Mouse (Mus musculus): ENCODE measurements around the gene Krt1. TPM values are rescaled to one million over a fixed set of nuclear protein-coding genes. Genes with fewer than 3 reads are reported as not detected.

Krt1 gene
- total RNA-seq (2014; rRNA removed) (18.3 and 45.5 TPM in 2 replicates), polyA plus RNA-seq (2015; fragmentation: Nextera tagmentation; extraction: Ambion mirVana) (20.0 and 22.7 TPM in 2 replicates)

GRCm38 (mm10) chr15:101850694-101851093 is at the start of gene Krt1:
Krt1 (minus strand) TSS chr15:101850794.
- Histone ChIP-seq H3K36me3 (ENCODE audit: insufficient read depth, low read length) (no peaks in the 10 kb centered on the region), H3K9ac (replicated peaks; ENCODE audit: low read length, poor library complexity, severe bottlenecking) (no peak within 1 kb of the TSS), H3K4me2 (ENCODE audit: low read depth, low read length, poor library complexity, severe bottlenecking) (no peak within 1 kb of the TSS), H3K4me3 (ENCODE audit: low read depth, low read length) (no peak within 1 kb of the TSS), H3K27me3 (ENCODE audit: insufficient read depth, low read length) (peaks cover 4% of the 10 kb centered on the region; the same call in 1 of the 2 replicates), H3K27ac (ENCODE audit: low read depth, low read length) (no peak within 1 kb of the TSS), H3K9me3 (ENCODE audit: low read length) (no peaks in the 10 kb centered on the region), H3K4me1 (ENCODE audit: insufficient read depth, low read length) (peaks cover 4% of the 10 kb centered on the region; the same call in 1 of the 2 replicates)
- DNase-seq (ENCODE audit: low spot score) (no peak), ATAC-seq (ENCODE audit: low FRiP score) (no peak)
- WGBS: 86% methylated on average over 6 of the region's 6 CpGs
- TF ChIP-seq CTCF (IDR thresholded peaks at IDR 0.05): no peak

GRCm38 (mm10) chr15:101895216-101895615 is 44.6 kb upstream of the Krt1 start:
- no peak overlapping the region for H3K4me3 ChIP-seq (ENCODE audit: low read depth, low read length)
- ATAC-seq (ENCODE audit: low FRiP score): no peak
- TF ChIP-seq CTCF (IDR thresholded peaks at IDR 0.05): no peak
- 94% methylated on average over 4 of the region's 4 CpGs for WGBS
- H3K9ac ChIP-seq (replicated peaks; ENCODE audit: low read length, poor library complexity, severe bottlenecking): no peak overlapping the region
- no peak for DNase-seq (ENCODE audit: low spot score)
- H3K4me1 ChIP-seq (ENCODE audit: insufficient read depth, low read length): no peaks in the 10 kb centered on the region
- no peaks in the 10 kb centered on the region for H3K9me3 ChIP-seq (ENCODE audit: low read length)
- H3K36me3 ChIP-seq (ENCODE audit: insufficient read depth, low read length): no peaks in the 10 kb centered on the region
- H3K4me2 ChIP-seq (ENCODE audit: low read depth, low read length, poor library complexity, severe bottlenecking): no peak overlapping the region
- no peaks in the 10 kb centered on the region for H3K27me3 ChIP-seq (ENCODE audit: insufficient read depth, low read length)
- no peak overlapping the region for H3K27ac ChIP-seq (ENCODE audit: low read depth, low read length)

- no peak within 1 kb of the TSS for H3K9ac ChIP-seq (replicated peaks; ENCODE audit: low read length, poor library complexity, severe bottlenecking)
- no peak within 1 kb of the TSS for H3K27ac ChIP-seq (ENCODE audit: low read depth, low read length)
- no peak for TF ChIP-seq CTCF (IDR thresholded peaks at IDR 0.05)
- DNase-seq (ENCODE audit: low spot score): no peak
- H3K4me2 ChIP-seq (ENCODE audit: low read depth, low read length, poor library complexity, severe bottlenecking): no peak within 1 kb of the TSS
- no peaks in the 10 kb centered on the region for H3K4me1 ChIP-seq (ENCODE audit: insufficient read depth, low read length)
- no peaks in the 10 kb centered on the region for H3K9me3 ChIP-seq (ENCODE audit: low read length)
- H3K27me3 ChIP-seq (ENCODE audit: insufficient read depth, low read length): no peaks in the 10 kb centered on the region
- ATAC-seq (ENCODE audit: low FRiP score): no peak
- no peaks in the 10 kb centered on the region for H3K36me3 ChIP-seq (ENCODE audit: insufficient read depth, low read length)
- 58% methylated on average over 4 of the region's 4 CpGs for WGBS
- no peak within 1 kb of the TSS for H3K4me3 ChIP-seq (ENCODE audit: low read depth, low read length)
These were observed 42.2 kb upstream of the Krt1 start, which contains the start of gene Krt76 for GRCm38 (mm10) chr15:101892820-101893219. Krt76 (minus strand) TSS chr15:101892920.

- no peak for TF ChIP-seq CTCF (IDR thresholded peaks at IDR 0.05)
- Histone ChIP-seq H3K4me1 (ENCODE audit: insufficient read depth, low read length) (no peaks in the 10 kb centered on the region), H3K36me3 (ENCODE audit: insufficient read depth, low read length) (no peaks in the 10 kb centered on the region), H3K4me2 (ENCODE audit: low read depth, low read length, poor library complexity, severe bottlenecking) (no peak overlapping the region), H3K4me3 (ENCODE audit: low read depth, low read length) (no peak overlapping the region), H3K27ac (ENCODE audit: low read depth, low read length) (no peak overlapping the region), H3K9me3 (ENCODE audit: low read length) (no peaks in the 10 kb centered on the region), H3K27me3 (ENCODE audit: insufficient read depth, low read length) (no peaks in the 10 kb centered on the region; the same call in 1 of the 2 replicates), H3K9ac (replicated peaks; ENCODE audit: low read length, poor library complexity, severe bottlenecking) (no peak overlapping the region)
- ATAC-seq (ENCODE audit: low FRiP score) (no peak), DNase-seq (ENCODE audit: low spot score) (peak; percentile 6)
- 46% methylated on average over 10 of the region's 11 CpGs for WGBS
These were observed 29.2 kb upstream of the Krt1 start for GRCm38 (mm10) chr15:101879776-101880175.

- Histone ChIP-seq H3K4me3 (ENCODE audit: low read depth, low read length) (no peak overlapping the region), H3K36me3 (ENCODE audit: insufficient read depth, low read length) (no peaks in the 10 kb centered on the region), H3K27me3 (ENCODE audit: insufficient read depth, low read length) (no peaks in the 10 kb centered on the region; the same call in 1 of the 2 replicates), H3K4me2 (ENCODE audit: low read depth, low read length, poor library complexity, severe bottlenecking) (no peak overlapping the region), H3K9me3 (ENCODE audit: low read length) (no peaks in the 10 kb centered on the region), H3K27ac (ENCODE audit: low read depth, low read length) (no peak overlapping the region), H3K4me1 (ENCODE audit: insufficient read depth, low read length) (no peaks in the 10 kb centered on the region), H3K9ac (replicated peaks; ENCODE audit: low read length, poor library complexity, severe bottlenecking) (no peak overlapping the region)
- ATAC-seq (ENCODE audit: low FRiP score) (no peak), DNase-seq (ENCODE audit: low spot score) (no peak)
- TF ChIP-seq CTCF (IDR thresholded peaks at IDR 0.05): no peak
- WGBS: 69% methylated on average over 2 of the region's 2 CpGs
These were observed 27.4 kb upstream of the Krt1 start for GRCm38 (mm10) chr15:101878041-101878440.

GRCm38 (mm10) chr15:101874383-101874782 is 23.8 kb upstream of the Krt1 start:
- Histone ChIP-seq H3K27me3 (ENCODE audit: insufficient read depth, low read length) (no peaks in the 10 kb centered on the region; the same call in 1 of the 2 replicates), H3K36me3 (ENCODE audit: insufficient read depth, low read length) (no peaks in the 10 kb centered on the region), H3K4me1 (ENCODE audit: insufficient read depth, low read length) (0 out of 2 replicates have a peak, but pooled peaks cover 2% of the 10 kb centered on the region), H3K9me3 (ENCODE audit: low read length) (no peaks in the 10 kb centered on the region), H3K9ac (replicated peaks; ENCODE audit: low read length, poor library complexity, severe bottlenecking) (no peak overlapping the region), H3K4me2 (ENCODE audit: low read depth, low read length, poor library complexity, severe bottlenecking) (no peak overlapping the region), H3K27ac (ENCODE audit: low read depth, low read length) (no peak overlapping the region), H3K4me3 (ENCODE audit: low read depth, low read length) (no peak overlapping the region)
- no peak for ATAC-seq (ENCODE audit: low FRiP score)
- TF ChIP-seq CTCF (IDR thresholded peaks at IDR 0.05): no peak
- no peak for DNase-seq (ENCODE audit: low spot score)
- 77% methylated on average over 1 of the region's 1 CpGs for WGBS

All from midbrain, postnatal 0 days (tissue).